Mouse (Mus musculus): ENCODE measurements around the gene Sh3pxd2b. TPM values are rescaled to one million over a fixed set of nuclear protein-coding genes. Genes with fewer than 3 reads are reported as not detected.
A peak's percentile ranks its signal among the peaks of the same experiment; 100 is the strongest.

The Sh3pxd2b gene
- polyA plus RNA-seq, 1 experiment from 2014 or later: 23.4 TPM

DNA sequence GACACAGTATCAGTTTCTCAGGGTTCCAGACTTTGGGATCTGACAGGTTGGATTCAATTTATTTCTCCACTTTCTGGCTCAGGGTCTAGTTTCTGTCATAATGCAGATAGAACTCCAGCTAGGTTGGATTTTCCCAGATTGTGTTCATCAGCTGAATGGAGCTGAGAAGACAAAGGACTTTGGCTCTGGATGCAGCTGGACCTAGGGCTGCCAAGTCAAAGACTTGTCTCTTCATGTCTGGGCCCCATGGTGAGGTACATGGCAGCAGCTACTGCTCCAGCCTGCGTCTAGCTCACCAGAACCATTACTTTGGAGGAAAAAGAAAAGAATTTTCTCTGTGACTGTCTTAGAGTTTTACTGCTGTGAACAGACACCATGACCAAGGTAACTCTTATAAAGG is 28.5 kb downstream of the Sh3pxd2b start:
- H3K27me3 ChIP-seq (ENCODE audit: control insufficient read depth, insufficient read depth, low read depth, low read length): no peaks in the 10 kb centered on the region
- 93% methylated on average over 1 of the region's 1 CpGs for WGBS
- no peak for ATAC-seq (ENCODE audit: low read depth)
- no peak overlapping the region for H3K4me2 ChIP-seq (ENCODE audit: low read depth, low read length)
- H3K9me3 ChIP-seq (ENCODE audit: control insufficient read depth, low read length): no peaks in the 10 kb centered on the region
- H3K9ac ChIP-seq (ENCODE audit: low read length): no peak overlapping the region
- peaks cover 23% of the 10 kb centered on the region for H3K36me3 ChIP-seq (ENCODE audit: control insufficient read depth, insufficient read depth, low read length)
- no peaks in the 10 kb centered on the region for H3K4me1 ChIP-seq (replicated peaks; ENCODE audit: control insufficient read depth, insufficient read depth, low read length)
- no peak overlapping the region for H3K4me3 ChIP-seq (ENCODE audit: low read length)
- no peak overlapping the region for H3K27ac ChIP-seq (ENCODE audit: low read length)

DNA sequence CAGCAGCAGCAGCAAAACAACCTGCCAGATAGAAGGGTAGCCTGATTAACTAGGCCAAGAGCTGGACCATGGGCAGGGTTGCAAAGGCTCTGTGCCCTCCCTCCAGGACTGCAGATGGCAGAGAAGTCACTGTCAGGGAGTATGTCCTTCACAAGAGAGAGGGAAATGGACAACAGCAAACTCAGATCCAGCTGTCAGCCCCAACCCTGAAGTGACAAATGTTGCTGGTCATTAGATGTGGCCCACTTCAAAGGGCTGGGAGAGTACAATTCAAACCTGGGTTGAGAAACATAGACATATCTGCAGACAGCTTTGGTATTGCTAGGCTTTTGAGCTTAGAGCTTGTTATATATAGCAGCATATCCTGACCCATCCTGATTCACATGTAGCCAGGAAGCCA is 32.3 kb downstream of the Sh3pxd2b start:
- Histone ChIP-seq H3K4me1 (replicated peaks; ENCODE audit: control insufficient read depth, insufficient read depth, low read length) (peaks cover 22% of the 10 kb centered on the region), H3K4me3 (ENCODE audit: low read length) (no peak overlapping the region), H3K36me3 (ENCODE audit: control insufficient read depth, insufficient read depth, low read length) (peaks cover 20% of the 10 kb centered on the region), H3K27me3 (ENCODE audit: control insufficient read depth, insufficient read depth, low read depth, low read length) (no peaks in the 10 kb centered on the region), H3K4me2 (ENCODE audit: low read depth, low read length) (no peak overlapping the region), H3K27ac (ENCODE audit: low read length) (no peak overlapping the region), H3K9ac (ENCODE audit: low read length) (no peak overlapping the region), H3K9me3 (ENCODE audit: control insufficient read depth, low read length) (no peaks in the 10 kb centered on the region)
- no peak for ATAC-seq (ENCODE audit: low read depth)

- ATAC-seq (ENCODE audit: low read depth): peak; percentile 95
- Histone ChIP-seq H3K27me3 (ENCODE audit: control insufficient read depth, insufficient read depth, low read depth, low read length) (no peaks in the 10 kb centered on the region), H3K4me1 (replicated peaks; ENCODE audit: control insufficient read depth, insufficient read depth, low read length) (peaks cover 22% of the 10 kb centered on the region), H3K36me3 (ENCODE audit: control insufficient read depth, insufficient read depth, low read length) (peaks cover 13% of the 10 kb centered on the region), H3K9me3 (ENCODE audit: control insufficient read depth, low read length) (no peaks in the 10 kb centered on the region), H3K27ac (ENCODE audit: low read length) (peak overlapping the region; percentile 98), H3K9ac (ENCODE audit: low read length) (peak overlapping the region; percentile 57), H3K4me3 (ENCODE audit: low read length) (no peak overlapping the region), H3K4me2 (ENCODE audit: low read depth, low read length) (peak overlapping the region; percentile 18; the same call in 1 of the 2 replicates)
- 14% methylated on average over 10 of the region's 10 CpGs for WGBS
These were observed 35.9 kb downstream of the Sh3pxd2b start for GRCm38 (mm10) chr11:32383341-32384134.

GRCm38 (mm10) chr11:32384135-32384801 is 36.6 kb downstream of the Sh3pxd2b start:
- no peaks in the 10 kb centered on the region for H3K27me3 ChIP-seq (ENCODE audit: control insufficient read depth, insufficient read depth, low read depth, low read length)
- H3K27ac ChIP-seq (ENCODE audit: low read length): peak overlapping the region; percentile 98
- H3K4me1 ChIP-seq (replicated peaks; ENCODE audit: control insufficient read depth, insufficient read depth, low read length): peaks cover 22% of the 10 kb centered on the region
- peak overlapping the region; percentile 57 for H3K9ac ChIP-seq (ENCODE audit: low read length)
- 77% methylated on average over 7 of the region's 7 CpGs for WGBS
- H3K4me3 ChIP-seq (ENCODE audit: low read length): no peak overlapping the region
- H3K9me3 ChIP-seq (ENCODE audit: control insufficient read depth, low read length): no peaks in the 10 kb centered on the region
- ATAC-seq (ENCODE audit: low read depth): no peak
- peaks cover 17% of the 10 kb centered on the region for H3K36me3 ChIP-seq (ENCODE audit: control insufficient read depth, insufficient read depth, low read length)
- no peak overlapping the region for H3K4me2 ChIP-seq (ENCODE audit: low read depth, low read length)

DNA sequence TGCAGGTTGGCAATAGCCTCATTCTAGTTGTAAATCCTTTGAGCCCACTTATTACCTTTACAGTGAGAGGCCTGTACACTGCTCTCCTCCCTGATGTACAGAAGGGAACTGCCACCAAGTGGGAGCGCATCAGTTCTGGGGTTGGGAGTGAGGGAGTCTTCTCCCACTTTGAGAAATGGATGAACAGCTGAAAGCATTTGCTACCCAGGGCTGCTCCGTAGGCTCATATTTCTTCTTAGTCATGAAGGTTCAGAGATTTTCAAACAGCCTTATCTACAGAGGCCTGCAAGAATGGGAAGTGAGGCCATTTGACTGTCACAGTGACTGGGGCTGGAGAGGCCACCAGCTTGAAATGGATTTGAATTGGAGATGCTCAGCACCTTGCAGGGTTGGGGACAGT is 38.4 kb downstream of the Sh3pxd2b start:
- H3K4me1 ChIP-seq (replicated peaks; ENCODE audit: control insufficient read depth, insufficient read depth, low read length): peaks cover 22% of the 10 kb centered on the region
- H3K27me3 ChIP-seq (ENCODE audit: control insufficient read depth, insufficient read depth, low read depth, low read length): no peaks in the 10 kb centered on the region
- H3K4me2 ChIP-seq (ENCODE audit: low read depth, low read length): no peak overlapping the region
- peaks cover 19% of the 10 kb centered on the region for H3K36me3 ChIP-seq (ENCODE audit: control insufficient read depth, insufficient read depth, low read length)
- ATAC-seq (ENCODE audit: low read depth): no peak
- no peak overlapping the region for H3K27ac ChIP-seq (ENCODE audit: low read length)
- H3K4me3 ChIP-seq (ENCODE audit: low read length): no peak overlapping the region
- no peaks in the 10 kb centered on the region for H3K9me3 ChIP-seq (ENCODE audit: control insufficient read depth, low read length)
- no peak overlapping the region for H3K9ac ChIP-seq (ENCODE audit: low read length)
- 84% methylated on average over 2 of the region's 2 CpGs for WGBS

DNA sequence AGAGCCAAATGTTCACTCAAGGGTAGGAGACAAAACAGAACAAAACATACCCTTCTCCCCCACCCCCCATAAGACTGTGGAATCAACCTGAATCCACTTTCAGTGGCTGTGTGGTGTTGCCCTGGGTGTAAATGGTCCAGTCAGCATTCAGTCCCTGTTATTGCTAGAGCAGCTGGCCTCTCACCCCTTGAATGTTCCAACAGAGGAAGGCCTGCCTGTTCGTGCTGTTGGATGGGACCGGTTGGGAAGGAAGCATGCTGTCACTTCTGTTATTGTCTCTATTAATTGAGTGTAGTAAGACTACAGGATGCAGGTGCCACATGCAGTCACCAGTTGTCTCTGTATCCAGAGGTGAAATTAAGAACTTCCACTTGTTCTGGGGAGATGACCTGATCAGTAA is 40.4 kb downstream of the Sh3pxd2b start:
- ATAC-seq (ENCODE audit: low read depth): no peak
- Histone ChIP-seq H3K27ac (ENCODE audit: low read length) (peak overlapping the region; percentile 49), H3K9ac (ENCODE audit: low read length) (no peak overlapping the region), H3K4me1 (replicated peaks; ENCODE audit: control insufficient read depth, insufficient read depth, low read length) (peaks cover 16% of the 10 kb centered on the region), H3K27me3 (ENCODE audit: control insufficient read depth, insufficient read depth, low read depth, low read length) (no peaks in the 10 kb centered on the region), H3K4me3 (ENCODE audit: low read length) (no peak overlapping the region), H3K36me3 (ENCODE audit: control insufficient read depth, insufficient read depth, low read length) (peaks cover 12% of the 10 kb centered on the region; the same call in 1 of the 2 replicates), H3K9me3 (ENCODE audit: control insufficient read depth, low read length) (no peaks in the 10 kb centered on the region), H3K4me2 (ENCODE audit: low read depth, low read length) (no peak overlapping the region)
- 66% methylated on average over 2 of the region's 2 CpGs for WGBS

DNA sequence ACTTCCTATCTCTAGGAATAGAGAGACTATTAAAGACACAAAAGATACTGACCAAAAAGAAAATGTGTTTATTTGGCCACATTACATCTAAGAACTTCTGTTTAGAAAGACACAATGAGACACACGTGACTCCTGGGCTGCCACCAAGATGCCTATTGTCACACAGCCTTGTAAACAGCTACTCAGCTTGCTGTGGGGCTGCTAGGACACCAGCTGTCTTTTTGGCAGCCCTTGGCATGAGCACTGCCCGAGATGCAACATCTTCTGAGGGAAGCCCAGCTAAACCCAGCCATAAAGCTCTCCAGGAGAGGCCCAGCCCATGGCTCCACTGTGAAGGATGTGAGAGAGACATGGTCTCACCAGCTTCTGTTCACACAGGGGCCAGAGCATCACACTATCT is 45.5 kb downstream of the Sh3pxd2b start:
- WGBS: 50% methylated on average over 2 of the region's 2 CpGs
- peaks cover 21% of the 10 kb centered on the region for H3K36me3 ChIP-seq (ENCODE audit: control insufficient read depth, insufficient read depth, low read length)

DNA sequence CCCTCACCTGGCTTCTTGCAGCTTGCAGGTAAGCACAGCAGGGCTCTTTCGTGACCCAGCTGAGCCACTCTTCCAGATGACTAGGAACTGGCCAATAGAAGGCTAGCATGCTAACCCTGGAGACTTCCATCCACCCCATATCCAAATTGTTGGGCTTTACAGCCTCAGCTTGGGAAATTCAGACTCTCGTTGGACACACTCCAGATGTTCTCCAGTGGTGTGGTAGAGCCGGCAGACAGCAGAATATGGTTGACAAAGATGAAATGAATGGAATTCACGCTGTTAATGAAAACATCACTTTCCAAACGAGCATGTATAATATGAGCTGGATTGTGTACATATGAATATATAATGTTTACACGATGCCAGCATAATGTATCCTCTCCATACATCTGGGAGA is 48.2 kb downstream of the Sh3pxd2b start:
- 55% methylated on average over 6 of the region's 6 CpGs for WGBS
- H3K4me2 ChIP-seq (ENCODE audit: low read depth, low read length): no peak overlapping the region
- ATAC-seq (ENCODE audit: low read depth): peak; percentile 59
- H3K9me3 ChIP-seq (ENCODE audit: control insufficient read depth, low read length): no peaks in the 10 kb centered on the region
- 0 out of 2 replicates have a peak overlapping the region, but pooled peaks have one; percentile 32 for H3K27ac ChIP-seq (ENCODE audit: low read length)
- peaks cover 3% of the 10 kb centered on the region; the same call in 1 of the 2 replicates for H3K4me1 ChIP-seq (replicated peaks; ENCODE audit: control insufficient read depth, insufficient read depth, low read length)
- H3K9ac ChIP-seq (ENCODE audit: low read length): no peak overlapping the region
- no peaks in the 10 kb centered on the region for H3K27me3 ChIP-seq (ENCODE audit: control insufficient read depth, insufficient read depth, low read depth, low read length)
- peaks cover 13% of the 10 kb centered on the region for H3K36me3 ChIP-seq (ENCODE audit: control insufficient read depth, insufficient read depth, low read length)
- H3K4me3 ChIP-seq (ENCODE audit: low read length): no peak overlapping the region

More for the DNA sequence above, 45.5 kb downstream of the Sh3pxd2b start:
- no peaks in the 10 kb centered on the region for H3K9me3 ChIP-seq (ENCODE audit: control insufficient read depth, low read length)
- H3K9ac ChIP-seq (ENCODE audit: low read length): no peak overlapping the region
- H3K4me1 ChIP-seq (replicated peaks; ENCODE audit: control insufficient read depth, insufficient read depth, low read length): peaks cover 3% of the 10 kb centered on the region; the same call in 1 of the 2 replicates
- H3K27me3 ChIP-seq (ENCODE audit: control insufficient read depth, insufficient read depth, low read depth, low read length): no peaks in the 10 kb centered on the region
- peak; percentile 40; the same call in 1 of the 2 replicates for ATAC-seq (ENCODE audit: low read depth)
- no peak overlapping the region for H3K4me3 ChIP-seq (ENCODE audit: low read length)
- H3K27ac ChIP-seq (ENCODE audit: low read length): no peak overlapping the region
- H3K4me2 ChIP-seq (ENCODE audit: low read depth, low read length): no peak overlapping the region

GRCm38 (mm10) chr11:32398446-32398845 is 50.8 kb downstream of the Sh3pxd2b start:
- Histone ChIP-seq H3K9me3 (ENCODE audit: control insufficient read depth, low read length) (no peaks in the 10 kb centered on the region), H3K27me3 (ENCODE audit: control insufficient read depth, insufficient read depth, low read depth, low read length) (no peaks in the 10 kb centered on the region), H3K36me3 (ENCODE audit: control insufficient read depth, insufficient read depth, low read length) (peaks cover 13% of the 10 kb centered on the region), H3K4me2 (ENCODE audit: low read depth, low read length) (no peak overlapping the region), H3K4me3 (ENCODE audit: low read length) (no peak overlapping the region), H3K27ac (ENCODE audit: low read length) (no peak overlapping the region), H3K9ac (ENCODE audit: low read length) (no peak overlapping the region), H3K4me1 (replicated peaks; ENCODE audit: control insufficient read depth, insufficient read depth, low read length) (peaks cover 3% of the 10 kb centered on the region; the same call in 1 of the 2 replicates)
- 55% methylated on average over 2 of the region's 2 CpGs for WGBS
- no peak for ATAC-seq (ENCODE audit: low read depth)

Measured in lung, embryonic 16.5 days (tissue).